9 mouse cellular contexts compared by ENCODE assay signal in the genomic region with DNA sequence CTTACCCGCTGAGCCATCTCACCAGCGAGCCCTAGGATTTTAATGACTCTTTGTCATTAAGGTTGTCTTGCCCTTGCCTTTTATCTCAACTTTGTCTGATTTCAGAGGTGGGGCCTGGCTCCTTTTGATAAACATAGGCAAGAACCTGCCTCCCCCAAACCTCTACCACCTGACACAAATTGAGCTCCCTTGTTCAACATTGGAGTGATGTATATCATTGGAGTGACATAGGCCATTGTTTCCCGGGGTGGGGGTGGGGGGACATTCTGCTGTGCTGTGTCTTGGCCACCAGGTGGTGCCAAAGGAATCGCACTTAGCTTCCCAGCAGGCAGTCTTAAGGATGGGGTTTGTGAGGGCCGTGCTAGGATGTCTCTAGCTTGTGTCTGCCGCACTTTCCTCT. TPM values are rescaled to one million over a fixed set of nuclear protein-coding genes. Genes with fewer than 3 reads are reported as not detected.
DNase-seq lines count a peak whose midpoint lies in the region; ATAC-seq lines count a peak whose summit lies in the region.
"Had no signal": no experiment of that assay in that cellular context is flagged by ENCODE, and none has a peak within 500 bp of the region (broad histone marks: within the 10 kb centered on the region; RNA-seq: fewer than 3 reads in every experiment).

No protein-coding gene starts in this region.

- H3K36me3 ChIP-seq in intestine, embryonic 16.5 days (ENCODE audit: control insufficient read depth, insufficient read depth, low read length): no peaks in the 10 kb centered on the region
- no peaks in the 10 kb centered on the region for H3K36me3 ChIP-seq in midbrain, embryonic 13.5 days
- H3K36me3 ChIP-seq: stomach, embryonic 15.5 days had no signal

- no peak overlapping the region for H3K4me3 ChIP-seq in intestine, embryonic 16.5 days (ENCODE audit: low read length)
- no peak overlapping the region for H3K4me3 ChIP-seq in midbrain, embryonic 13.5 days (replicated peaks)
- H3K4me3 ChIP-seq: stomach, embryonic 15.5 days had no signal

- H3K27ac ChIP-seq in intestine, embryonic 16.5 days (ENCODE audit: low read length): no peak overlapping the region
- no peak overlapping the region for H3K27ac ChIP-seq in midbrain, embryonic 13.5 days
- H3K27ac ChIP-seq: stomach, embryonic 15.5 days had no signal

- peak; percentile 28 for DNase-seq in gastrocnemius, postnatal 10 days
- DNase-seq in gastrocnemius, adult 8-10 months (ENCODE audit: low spot score in 2 of 2): no peak
- DNase-seq in 3T3-L1 (ENCODE audit: low read depth, low spot score): peak; percentile 78
- DNase-seq in yolk sac, embryonic 10.5 days (ENCODE audit: low spot score): peak; percentile 23

- WGBS in intestine, embryonic 16.5 days: 32% methylated on average over 6 of the region's 6 CpGs
- WGBS in midbrain, embryonic 13.5 days: 34% methylated on average over 6 of the region's 6 CpGs

- H3K9ac ChIP-seq in intestine, embryonic 16.5 days (ENCODE audit: low read depth, low read length): no peak overlapping the region
- H3K9ac ChIP-seq in midbrain, embryonic 13.5 days (replicated peaks): no peak overlapping the region
- H3K9ac ChIP-seq: stomach, embryonic 15.5 days had no signal

- H3K4me1 ChIP-seq in intestine, embryonic 16.5 days (ENCODE audit: control insufficient read depth, insufficient read depth, low read length): no peaks in the 10 kb centered on the region
- H3K4me1 ChIP-seq in midbrain, embryonic 13.5 days (replicated peaks): no peaks in the 10 kb centered on the region
- H3K4me1 ChIP-seq: stomach, embryonic 15.5 days had no signal

- H3K27me3 ChIP-seq in intestine, embryonic 16.5 days (replicated peaks; ENCODE audit: control insufficient read depth, insufficient read depth, low read length): no peaks in the 10 kb centered on the region
- H3K27me3 ChIP-seq in midbrain, embryonic 13.5 days: no peaks in the 10 kb centered on the region
- H3K27me3 ChIP-seq: stomach, embryonic 15.5 days had no signal

- H3K4me2 ChIP-seq in intestine, embryonic 16.5 days (ENCODE audit: low read depth, low read length): no peak overlapping the region
- no peak overlapping the region for H3K4me2 ChIP-seq in midbrain, embryonic 13.5 days (replicated peaks)
- H3K4me2 ChIP-seq: stomach, embryonic 15.5 days had no signal

- no peaks in the 10 kb centered on the region for H3K9me3 ChIP-seq in intestine, embryonic 16.5 days (ENCODE audit: control insufficient read depth, low read length)
- H3K9me3 ChIP-seq in midbrain, embryonic 13.5 days: no peaks in the 10 kb centered on the region
- H3K9me3 ChIP-seq: stomach, embryonic 15.5 days had no signal

- peak; percentile 75 for ATAC-seq in activated CD4-positive, CD25-positive, alpha-beta regulatory T cell, adult 4 months
- ATAC-seq in erythroblast, adult 5-6 weeks (replicated peaks; ENCODE audit: low FRiP score, poor library complexity, severe bottlenecking): 0 out of 2 replicates have a peak, but pooled peaks have one; percentile 55
- ATAC-seq in intestine, embryonic 16.5 days: 0 out of 2 replicates have a peak, but pooled peaks have one; percentile 48
- peak; percentile 62 for ATAC-seq in midbrain, embryonic 13.5 days

RNA-seq across cellular contexts. Expression of a gene that starts 17.7 kb away (rescaled TPM):
- 100 to 1,000 TPM; 137 to 146 TPM for total RNA-seq in gastrocnemius, postnatal 10 days (2021)
- total RNA-seq in gastrocnemius, adult 8-10 months (2022): 10 to 100 TPM; 35.3 to 43.7 (median 38.8) TPM
- 100 to 1,000 TPM; 424 to 463 TPM for polyA plus RNA-seq in activated CD4-positive, CD25-positive, alpha-beta regulatory T cell, adult 4 months (2017; shearing (Covaris generic))
- total RNA-seq in erythroblast, adult 5-6 weeks (2015; ENCODE audit: low replicate concordance): 55.7 and 64.4 TPM in 2 replicates
- total RNA-seq in erythroblast, adult 5-6 weeks (2017; ENCODE audit: low replicate concordance): 57.0 and 75.8 TPM in 2 replicates
- 274 and 286 TPM in 2 replicates for polyA plus RNA-seq in intestine, embryonic 16.5 days (2015; fragmentation: Nextera tagmentation; extraction: Ambion mirVana)
- 143 and 150 TPM in 2 replicates for polyA plus RNA-seq in midbrain, embryonic 13.5 days (2015; fragmentation: Nextera tagmentation; extraction: Ambion mirVana)

Comparison
In these comparisons a context has a peak if more than half of its experiments do, and no peak if none do; other contexts are left out.
1. DNase-seq: peak in gastrocnemius, postnatal 10 days (single experiment), 3T3-L1 (single experiment) and yolk sac, embryonic 10.5 days (single experiment); none in gastrocnemius, adult 8-10 months (0 of 2).
2. Peak in every context shown above with its lines, with median percentiles within 50 percentile points of each other: ATAC-seq.